Mouse (Mus musculus) liver, adult 2 months (tissue): ENCODE data around the gene Prkcb. TPM values are rescaled to one million over a fixed set of nuclear protein-coding genes. Genes with fewer than 3 reads are reported as not detected.

Source experiments
- DNase-seq: peaks from one replicate; pipeline ENCODE4 v3.0.0-alpha.2; 2011; ENCODE audit warnings: low read depth, low spot score; ENCODE audit errors: extremely low read depth
- H3K27ac ChIP-seq: fragments of 200-500 bp; replicated peaks from 2 replicates; pipeline ENCODE4 v1.5.1; 2012; ENCODE audit warnings: low read depth, mild to moderate bottlenecking, control low read depth, inconsistent platforms, low read length; ENCODE audit not compliant: insufficient read depth
- H3K27me3 ChIP-seq: fragments of 200-500 bp; 2 replicates; pipeline ENCODE4 v1.6.1; 2012; ENCODE audit warnings: mild to moderate bottlenecking, moderate library complexity, low read length, inconsistent platforms; ENCODE audit not compliant: control insufficient read depth, insufficient read depth
- H3K36me3 ChIP-seq: fragments of 200-500 bp; 2 replicates; pipeline ENCODE4 v1.6.1; 2012; ENCODE audit warnings: low read length, inconsistent platforms; ENCODE audit not compliant: control insufficient read depth, insufficient read depth
- H3K4me1 ChIP-seq: fragments of 200-500 bp; 2 replicates; pipeline ENCODE4 v1.6.1; 2011; ENCODE audit warnings: low read length; ENCODE audit not compliant: control insufficient read depth, insufficient read depth
- H3K4me3 ChIP-seq: fragments of 200-500 bp; 2 replicates; pipeline ENCODE4 v1.5.1; 2011; ENCODE audit warnings: low read depth, mild to moderate bottlenecking, control low read depth, low read length, moderate library complexity; ENCODE audit not compliant: insufficient read depth
- H3K79me2 ChIP-seq: fragments of 200-500 bp; 2 replicates; pipeline ENCODE4 v1.6.1; 2012; ENCODE audit warnings: inconsistent platforms, mild to moderate bottlenecking, low read length, moderate library complexity; ENCODE audit not compliant: control insufficient read depth, insufficient read depth
- H3K9ac ChIP-seq: fragments of 200-500 bp; 2 replicates; pipeline ENCODE4 v1.6.1; 2012; ENCODE audit warnings: low read depth, mild to moderate bottlenecking, control low read depth, inconsistent platforms, low read length
- CTCF ChIP-seq: fragments of 200-500 bp; IDR thresholded peaks from 2 replicates; pipeline ENCODE4 v1.5.1; 2011; ENCODE audit warnings: low read depth, low read length, control low read depth
- POLR2A ChIP-seq: fragments of 200-500 bp; IDR thresholded peaks from 2 replicates; pipeline ENCODE4 v1.6.1; 2011; ENCODE audit warnings: low read length, control low read depth; ENCODE audit not compliant: insufficient read depth; ENCODE audit errors: extremely low read depth
- WGBS: fragments of 180-500 bp; shearing (Covaris S2); methylation state at CpG from one replicate; pipeline ENCODE4 v1.1.7; 2018; 5-methylcytosine and 5-hydroxymethylcytosine counted together
- polyA plus RNA-seq: library from polyadenylated mRNA; depleted of rRNA; stranded (reverse); fragments of >200 nt; gene quantifications from 2 replicates; pipeline ENCODE4 v1.2.3, GENCODE M21; 2012
- total RNA-seq: library from RNA; depleted of rRNA; stranded (reverse); fragments of >200 nt; gene quantifications from 2 replicates; pipeline ENCODE4 v1.2.3, GENCODE M21; 2014

The Prkcb gene
- total and polyA plus RNA-seq, 2 experiments = 2.5 to 3.7 TPM

- TF ChIP-seq POLR2A (no peak), CTCF (no peak)
- H3K27me3 ChIP-seq = peaks cover 2% of the 10 kb centered on the region; the same call in 1 of the 2 replicates
- 70% methylated on average over 7 of the region's 7 CpGs for WGBS
- H3K27ac ChIP-seq = no peak overlapping the region
- H3K4me3 ChIP-seq = no peak overlapping the region
- no peaks in the 10 kb centered on the region for H3K4me1 ChIP-seq
- H3K79me2 ChIP-seq = no peaks in the 10 kb centered on the region; the same call in 1 of the 2 replicates
- H3K36me3 ChIP-seq = no peaks in the 10 kb centered on the region
- no peak for DNase-seq
- no peak overlapping the region for H3K9ac ChIP-seq
Observed at GRCm38 (mm10) chr7:122344656-122345055, 56.1 kb downstream of the Prkcb start.

GRCm38 (mm10) chr7:122346251-122347242 lies 58.0 kb downstream of the Prkcb start:
- H3K9ac ChIP-seq = no peak overlapping the region
- no peaks in the 10 kb centered on the region; the same call in 1 of the 2 replicates for H3K79me2 ChIP-seq
- H3K4me1 ChIP-seq = no peaks in the 10 kb centered on the region
- TF ChIP-seq POLR2A (no peak), CTCF (no peak)
- H3K4me3 ChIP-seq = no peak overlapping the region
- WGBS = 75% methylated on average over 14 of the region's 14 CpGs
- peaks cover 2% of the 10 kb centered on the region; the same call in 1 of the 2 replicates for H3K27me3 ChIP-seq
- no peaks in the 10 kb centered on the region for H3K36me3 ChIP-seq
- DNase-seq = peak; percentile 3
- peak overlapping the region; percentile 75 for H3K27ac ChIP-seq

GRCm38 (mm10) chr7:122347433-122347832 lies 58.9 kb downstream of the Prkcb start:
- no peak for TF ChIP-seq CTCF
- TF ChIP-seq POLR2A = no peak
- no peaks in the 10 kb centered on the region; the same call in 1 of the 2 replicates for H3K79me2 ChIP-seq
- H3K36me3 ChIP-seq = no peaks in the 10 kb centered on the region
- no peak overlapping the region for H3K4me3 ChIP-seq
- H3K9ac ChIP-seq = no peak overlapping the region
- DNase-seq = no peak
- peak overlapping the region; percentile 34 for H3K27ac ChIP-seq
- WGBS = 75% methylated on average over 3 of the region's 3 CpGs
- H3K4me1 ChIP-seq = no peaks in the 10 kb centered on the region
- peaks cover 2% of the 10 kb centered on the region; the same call in 1 of the 2 replicates for H3K27me3 ChIP-seq

- no peaks in the 10 kb centered on the region for H3K4me1 ChIP-seq
- TF ChIP-seq POLR2A (no peak), CTCF (no peak)
- WGBS = 82% methylated on average over 5 of the region's 5 CpGs
- H3K9ac ChIP-seq = no peak overlapping the region
- H3K4me3 ChIP-seq = no peak overlapping the region
- H3K79me2 ChIP-seq = no peaks in the 10 kb centered on the region; the same call in 1 of the 2 replicates
- DNase-seq = no peak
- no peak overlapping the region for H3K27ac ChIP-seq
- H3K27me3 ChIP-seq = no peaks in the 10 kb centered on the region; the same call in 1 of the 2 replicates
- no peaks in the 10 kb centered on the region for H3K36me3 ChIP-seq
Observed at GRCm38 (mm10) chr7:122349961-122350360, 61.4 kb downstream of the Prkcb start.

GRCm38 (mm10) chr7:122350741-122351140 lies 62.2 kb downstream of the Prkcb start:
- Histone ChIP-seq H3K27ac (no peak overlapping the region), H3K27me3 (no peaks in the 10 kb centered on the region; the same call in 1 of the 2 replicates), H3K4me1 (no peaks in the 10 kb centered on the region), H3K4me3 (no peak overlapping the region), H3K9ac (no peak overlapping the region), H3K79me2 (no peaks in the 10 kb centered on the region; the same call in 1 of the 2 replicates), H3K36me3 (no peaks in the 10 kb centered on the region)
- 69% methylated on average over 2 of the region's 2 CpGs for WGBS
- TF ChIP-seq CTCF (no peak), POLR2A (no peak)
- no peak for DNase-seq
